Mouse (Mus musculus): ENCODE data around the gene Zfp867. TPM values are rescaled to one million over a fixed set of nuclear protein-coding genes. Genes with fewer than 3 reads are reported as not detected.

Gene Zfp867
- polyA plus RNA-seq, 1 experiment from 2014 or later, result 6.8 TPM

- H3K36me3 ChIP-seq (ENCODE audit: control insufficient read depth, insufficient read depth, low read length), result peaks cover 17% of the 10 kb centered on the region; the same call in 1 of the 2 replicates
- no peak for ATAC-seq (ENCODE audit: insufficient read depth, low FRiP score)
- H3K4me1 ChIP-seq (ENCODE audit: control insufficient read depth, insufficient read depth, low read length), result no peaks in the 10 kb centered on the region
- H3K4me3 ChIP-seq (replicated peaks; ENCODE audit: low read length), result no peak overlapping the region
- no peak overlapping the region for H3K9ac ChIP-seq (ENCODE audit: low read length)
- 7% methylated on average over 2 of the region's 2 CpGs for WGBS
- H3K27ac ChIP-seq (ENCODE audit: low read length), result no peak overlapping the region
- no peak overlapping the region for H3K4me2 ChIP-seq (ENCODE audit: low read depth, low read length)
- no peaks in the 10 kb centered on the region for H3K9me3 ChIP-seq (replicated peaks; ENCODE audit: control insufficient read depth, low read length)
- no peaks in the 10 kb centered on the region for H3K27me3 ChIP-seq (ENCODE audit: control insufficient read depth, insufficient read depth, low read length)
These were observed 10.9 kb upstream of the Zfp867 start for GRCm38 (mm10) chr11:59483212-59483611.

GRCm38 (mm10) chr11:59477240-59477639 lies 5.0 kb upstream of the Zfp867 start:
- Histone ChIP-seq H3K27ac (ENCODE audit: low read length) (no peak overlapping the region), H3K36me3 (ENCODE audit: control insufficient read depth, insufficient read depth, low read length) (no peaks in the 10 kb centered on the region), H3K9me3 (replicated peaks; ENCODE audit: control insufficient read depth, low read length) (no peaks in the 10 kb centered on the region), H3K4me3 (replicated peaks; ENCODE audit: low read length) (no peak overlapping the region), H3K4me2 (ENCODE audit: low read depth, low read length) (no peak overlapping the region), H3K4me1 (ENCODE audit: control insufficient read depth, insufficient read depth, low read length) (no peaks in the 10 kb centered on the region), H3K27me3 (ENCODE audit: control insufficient read depth, insufficient read depth, low read length) (no peaks in the 10 kb centered on the region), H3K9ac (ENCODE audit: low read length) (no peak overlapping the region)
- 68% methylated on average over 6 of the region's 6 CpGs for WGBS
- ATAC-seq (ENCODE audit: insufficient read depth, low FRiP score), result no peak

DNA sequence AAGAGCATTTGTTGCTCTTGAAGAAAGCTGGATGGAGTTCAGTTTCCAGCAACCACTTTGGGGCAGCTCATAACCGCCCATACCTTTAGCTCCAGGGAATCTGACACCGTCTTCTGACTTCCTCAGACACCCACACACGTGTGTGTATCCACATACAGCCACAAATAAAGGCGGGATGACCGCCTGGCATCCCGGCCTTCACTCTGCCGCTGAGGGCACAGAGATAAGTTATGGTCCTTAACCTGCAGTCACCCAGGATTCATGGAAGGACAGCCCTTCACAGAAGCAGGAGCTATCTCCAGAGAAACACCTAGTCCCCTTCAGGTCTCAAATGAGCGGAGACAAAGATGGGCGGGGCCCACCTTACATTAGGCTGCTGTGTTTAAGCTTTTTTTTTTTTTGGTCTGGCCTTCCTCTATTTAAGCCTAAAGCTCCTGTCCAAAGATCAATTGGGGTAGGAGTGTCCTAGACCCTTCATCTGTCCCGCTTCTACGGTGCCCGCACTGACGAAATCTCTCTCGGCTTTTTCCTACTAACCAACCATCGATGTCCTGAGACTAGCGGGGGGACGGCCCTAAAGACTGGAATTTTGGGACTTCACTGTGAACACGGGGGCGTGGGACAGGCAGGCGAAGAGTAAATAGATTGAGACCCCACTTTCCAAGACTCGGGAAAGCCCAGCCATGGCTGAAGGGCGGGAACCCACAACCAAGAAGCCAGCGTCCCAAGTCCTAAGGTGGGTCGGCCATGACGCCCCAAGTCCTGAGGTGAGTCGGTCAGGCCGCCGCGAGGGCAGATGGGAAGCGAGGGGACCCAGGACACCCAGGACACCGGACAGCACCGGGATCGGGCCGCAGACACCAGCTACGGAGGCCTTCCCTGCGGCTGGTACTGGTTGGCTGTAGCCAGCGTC lies 605 bp downstream of the Zfp867 start:
- peak overlapping the region; percentile 83 for H3K9ac ChIP-seq (ENCODE audit: low read length)
- H3K4me1 ChIP-seq (ENCODE audit: control insufficient read depth, insufficient read depth, low read length), result peaks cover 7% of the 10 kb centered on the region
- H3K36me3 ChIP-seq (ENCODE audit: control insufficient read depth, insufficient read depth, low read length), result no peaks in the 10 kb centered on the region
- 3% methylated on average over 37 of the region's 37 CpGs for WGBS
- H3K9me3 ChIP-seq (replicated peaks; ENCODE audit: control insufficient read depth, low read length), result no peaks in the 10 kb centered on the region
- peak overlapping the region; percentile 91 for H3K4me3 ChIP-seq (replicated peaks; ENCODE audit: low read length)
- peak overlapping the region; percentile 78 for H3K27ac ChIP-seq (ENCODE audit: low read length)
- ATAC-seq (ENCODE audit: insufficient read depth, low FRiP score), result peak; percentile 74; the same call in 1 of the 2 replicates
- H3K27me3 ChIP-seq (ENCODE audit: control insufficient read depth, insufficient read depth, low read length), result no peaks in the 10 kb centered on the region
- peak overlapping the region; percentile 84 for H3K4me2 ChIP-seq (ENCODE audit: low read depth, low read length)

DNA sequence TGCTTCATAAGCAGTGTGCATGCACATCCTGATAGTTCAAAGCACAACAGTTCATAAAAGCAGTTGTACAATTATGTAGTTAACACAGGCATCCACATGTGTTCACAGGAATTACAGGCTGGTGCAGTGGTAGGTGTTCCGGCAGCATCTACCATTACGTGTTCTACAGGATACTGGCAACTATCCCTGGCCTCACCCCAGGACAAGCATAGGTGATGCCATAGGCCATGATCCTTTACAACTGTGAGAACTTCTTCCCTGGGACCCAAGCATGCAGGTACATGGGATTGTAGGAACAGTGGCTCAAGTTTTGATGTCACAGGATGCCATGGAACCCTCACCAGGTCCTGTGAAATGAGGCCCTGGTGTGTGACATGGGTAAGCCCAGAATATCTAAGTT lies 11.8 kb downstream of the Zfp867 start:
- Histone ChIP-seq H3K36me3 (ENCODE audit: control insufficient read depth, insufficient read depth, low read length) (peaks cover 40% of the 10 kb centered on the region), H3K9ac (ENCODE audit: low read length) (no peak overlapping the region), H3K4me2 (ENCODE audit: low read depth, low read length) (no peak overlapping the region), H3K27ac (ENCODE audit: low read length) (no peak overlapping the region), H3K4me1 (ENCODE audit: control insufficient read depth, insufficient read depth, low read length) (no peaks in the 10 kb centered on the region), H3K4me3 (replicated peaks; ENCODE audit: low read length) (no peak overlapping the region), H3K27me3 (ENCODE audit: control insufficient read depth, insufficient read depth, low read length) (no peaks in the 10 kb centered on the region), H3K9me3 (replicated peaks; ENCODE audit: control insufficient read depth, low read length) (peaks cover 27% of the 10 kb centered on the region)
- WGBS, result 89% methylated on average over 2 of the region's 2 CpGs
- no peak for ATAC-seq (ENCODE audit: insufficient read depth, low FRiP score)

DNA sequence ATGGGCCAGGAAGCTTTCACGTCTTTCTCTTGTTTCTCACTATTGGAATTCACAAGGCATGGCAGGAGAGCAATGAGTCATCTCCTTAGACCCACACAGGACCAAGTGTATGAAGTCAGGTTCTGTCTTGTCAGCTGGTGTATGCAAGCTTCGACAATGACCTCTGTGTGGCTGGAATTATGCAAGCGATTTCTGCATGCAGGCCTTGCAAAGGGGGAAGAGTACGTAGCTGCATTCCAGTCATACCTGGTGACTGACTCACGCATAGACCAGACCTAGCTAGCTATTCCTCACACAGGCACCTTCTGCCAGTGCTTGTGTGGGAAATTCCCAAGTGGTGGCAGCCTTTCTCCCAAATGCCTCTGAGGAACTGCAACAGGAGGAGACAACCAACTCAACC lies 13.3 kb downstream of the Zfp867 start:
- Histone ChIP-seq H3K27me3 (ENCODE audit: control insufficient read depth, insufficient read depth, low read length) (no peaks in the 10 kb centered on the region), H3K4me1 (ENCODE audit: control insufficient read depth, insufficient read depth, low read length) (no peaks in the 10 kb centered on the region), H3K9me3 (replicated peaks; ENCODE audit: control insufficient read depth, low read length) (peaks cover 20% of the 10 kb centered on the region), H3K36me3 (ENCODE audit: control insufficient read depth, insufficient read depth, low read length) (peaks cover 33% of the 10 kb centered on the region), H3K9ac (ENCODE audit: low read length) (no peak overlapping the region), H3K4me3 (replicated peaks; ENCODE audit: low read length) (no peak overlapping the region), H3K27ac (ENCODE audit: low read length) (peak overlapping the region; percentile 49; the same call in 1 of the 2 replicates), H3K4me2 (ENCODE audit: low read depth, low read length) (no peak overlapping the region)
- WGBS, result 20% methylated on average over 5 of the region's 5 CpGs
- peak; percentile 87 for ATAC-seq (ENCODE audit: insufficient read depth, low FRiP score)

GRCm38 (mm10) chr11:59456891-59457290 lies 15.4 kb downstream of the Zfp867 start:
- Histone ChIP-seq H3K9ac (ENCODE audit: low read length) (no peak overlapping the region), H3K36me3 (ENCODE audit: control insufficient read depth, insufficient read depth, low read length) (peaks cover 17% of the 10 kb centered on the region; the same call in 1 of the 2 replicates), H3K27ac (ENCODE audit: low read length) (no peak overlapping the region), H3K27me3 (ENCODE audit: control insufficient read depth, insufficient read depth, low read length) (no peaks in the 10 kb centered on the region), H3K4me3 (replicated peaks; ENCODE audit: low read length) (no peak overlapping the region), H3K9me3 (replicated peaks; ENCODE audit: control insufficient read depth, low read length) (peaks cover under 1% of the 10 kb centered on the region; the same call in 1 of the 2 replicates), H3K4me1 (ENCODE audit: control insufficient read depth, insufficient read depth, low read length) (no peaks in the 10 kb centered on the region), H3K4me2 (ENCODE audit: low read depth, low read length) (no peak overlapping the region)
- ATAC-seq (ENCODE audit: insufficient read depth, low FRiP score), result no peak
- WGBS, result 90% methylated on average over 2 of the region's 2 CpGs

GRCm38 (mm10) chr11:59456346-59456745 lies 15.9 kb downstream of the Zfp867 start:
- Histone ChIP-seq H3K36me3 (ENCODE audit: control insufficient read depth, insufficient read depth, low read length) (peaks cover 17% of the 10 kb centered on the region; the same call in 1 of the 2 replicates), H3K27me3 (ENCODE audit: control insufficient read depth, insufficient read depth, low read length) (no peaks in the 10 kb centered on the region), H3K4me2 (ENCODE audit: low read depth, low read length) (no peak overlapping the region), H3K4me3 (replicated peaks; ENCODE audit: low read length) (no peak overlapping the region), H3K9me3 (replicated peaks; ENCODE audit: control insufficient read depth, low read length) (no peaks in the 10 kb centered on the region), H3K27ac (ENCODE audit: low read length) (no peak overlapping the region), H3K4me1 (ENCODE audit: control insufficient read depth, insufficient read depth, low read length) (no peaks in the 10 kb centered on the region; the same call in 1 of the 2 replicates), H3K9ac (ENCODE audit: low read length) (no peak overlapping the region)
- 85% methylated on average over 2 of the region's 2 CpGs for WGBS
- no peak for ATAC-seq (ENCODE audit: insufficient read depth, low FRiP score)

GRCm38 (mm10) chr11:59451086-59451485 lies 21.2 kb downstream of the Zfp867 start, which contains the start of gene Snap47:
Gene Snap47 (minus strand): TSS chr11:59451186.
- no peaks in the 10 kb centered on the region for H3K9me3 ChIP-seq (replicated peaks; ENCODE audit: control insufficient read depth, low read length)
- WGBS, result 74% methylated on average over 4 of the region's 4 CpGs
- H3K4me3 ChIP-seq (replicated peaks; ENCODE audit: low read length), result peak within 1 kb of the TSS; percentile 76
- peak within 1 kb of the TSS; percentile 93 for H3K4me2 ChIP-seq (ENCODE audit: low read depth, low read length)
- peak within 1 kb of the TSS; percentile 88 for H3K9ac ChIP-seq (ENCODE audit: low read length)
- peaks cover 10% of the 10 kb centered on the region; the same call in 1 of the 2 replicates for H3K36me3 ChIP-seq (ENCODE audit: control insufficient read depth, insufficient read depth, low read length)
- no peak for ATAC-seq (ENCODE audit: insufficient read depth, low FRiP score)
- H3K27me3 ChIP-seq (ENCODE audit: control insufficient read depth, insufficient read depth, low read length), result no peaks in the 10 kb centered on the region
- H3K4me1 ChIP-seq (ENCODE audit: control insufficient read depth, insufficient read depth, low read length), result peaks cover 15% of the 10 kb centered on the region
- H3K27ac ChIP-seq (ENCODE audit: low read length), result peak within 1 kb of the TSS; percentile 81

DNA sequence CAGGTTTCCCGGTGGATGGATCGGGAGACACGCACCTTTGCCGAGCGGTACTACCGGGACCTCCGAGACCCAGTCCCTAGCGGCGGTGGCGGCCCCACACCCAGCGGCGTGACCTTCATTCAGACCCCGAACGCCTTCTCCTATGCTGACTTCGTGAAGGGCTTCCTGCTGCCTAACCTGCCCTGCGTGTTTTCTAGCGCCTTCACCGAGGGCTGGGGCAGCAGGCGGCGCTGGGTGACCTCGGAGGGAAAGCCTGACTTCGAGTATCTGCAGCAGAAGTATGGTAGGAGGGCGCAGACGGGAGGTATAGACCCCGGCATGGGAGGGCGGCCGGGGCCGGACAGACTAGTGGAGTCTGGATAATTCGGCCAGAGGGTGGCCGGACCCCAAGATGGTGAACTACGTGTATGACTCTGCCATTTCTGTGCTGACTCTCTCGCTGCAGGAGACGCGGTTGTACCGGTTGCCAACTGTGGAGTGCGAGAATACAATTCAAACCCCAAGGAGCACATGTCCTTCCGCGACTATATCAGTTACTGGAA lies 22.0 kb downstream of the Zfp867 start:
- H3K27ac ChIP-seq (ENCODE audit: low read length), result peak overlapping the region; percentile 81
- ATAC-seq (ENCODE audit: insufficient read depth, low FRiP score), result peak; percentile 63
- WGBS, result under 1% methylated on average over 38 of the region's 38 CpGs
- peak overlapping the region; percentile 88 for H3K9ac ChIP-seq (ENCODE audit: low read length)
- peaks cover 15% of the 10 kb centered on the region for H3K4me1 ChIP-seq (ENCODE audit: control insufficient read depth, insufficient read depth, low read length)
- H3K9me3 ChIP-seq (replicated peaks; ENCODE audit: control insufficient read depth, low read length), result no peaks in the 10 kb centered on the region
- H3K4me3 ChIP-seq (replicated peaks; ENCODE audit: low read length), result peak overlapping the region; percentile 76
- peak overlapping the region; percentile 93 for H3K4me2 ChIP-seq (ENCODE audit: low read depth, low read length)
- H3K27me3 ChIP-seq (ENCODE audit: control insufficient read depth, insufficient read depth, low read length), result no peaks in the 10 kb centered on the region
- H3K36me3 ChIP-seq (ENCODE audit: control insufficient read depth, insufficient read depth, low read length), result peaks cover 10% of the 10 kb centered on the region; the same call in 1 of the 2 replicates
